Mouse (Mus musculus) hindbrain, embryonic 15.5 days (tissue): Measurements from ENCODE around the gene Mylk. TPM values are rescaled to one million over a fixed set of nuclear protein-coding genes. Genes with fewer than 3 reads are reported as not detected.

Experiments
- ATAC-seq: fragments of 200-750 bp; cut with Nextera tagmentation; 2 replicates; pipeline ENCODE4 v1.8.0; 2017; ENCODE audit warnings: low read depth, moderate number of reproducible peaks, moderate TSS enrichment; ENCODE audit not compliant: low FRiP score
- H3K27ac ChIP-seq: fragments of 300-500 bp; sonication (generic); replicated peaks from 2 replicates; pipeline ENCODE4 v1.5.1; 2015; ENCODE audit warnings: mild to moderate bottlenecking, inconsistent platforms
- H3K27me3 ChIP-seq: fragments of 300-500 bp; sonication (generic); 2 replicates; pipeline ENCODE4 v1.6.1; 2015; ENCODE audit warnings: control low read depth, inconsistent platforms
- H3K36me3 ChIP-seq: fragments of 300-500 bp; sonication (generic); 2 replicates; pipeline ENCODE4 v1.6.1; 2015; ENCODE audit warnings: control low read depth, inconsistent platforms
- H3K4me1 ChIP-seq: fragments of 300-500 bp; sonication (generic); replicated peaks from 2 replicates; pipeline ENCODE4 v1.6.1; 2015; ENCODE audit warnings: control low read depth, inconsistent platforms
- H3K4me2 ChIP-seq: fragments of 300-500 bp; sonication (generic); 2 replicates; pipeline ENCODE4 v1.6.1; 2015; ENCODE audit warnings: moderate library complexity, mild to moderate bottlenecking, inconsistent platforms
- H3K4me3 ChIP-seq: fragments of 300-500 bp; sonication (generic); 2 replicates; pipeline ENCODE4 v1.5.1; 2015; ENCODE audit warnings: mild to moderate bottlenecking, inconsistent platforms
- H3K9ac ChIP-seq: fragments of 300-500 bp; sonication (generic); 2 replicates; pipeline ENCODE4 v1.6.1; 2015; ENCODE audit warnings: inconsistent platforms
- H3K9me3 ChIP-seq: fragments of 300-500 bp; sonication (generic); 2 replicates; pipeline ENCODE4 v1.6.1; 2016; ENCODE audit warnings: control low read depth, inconsistent platforms
- WGBS: fragments of 180-500 bp; shearing (Covaris S2); methylation state at CpG from one replicate; pipeline ENCODE4 v1.1.7; 2015; 5-methylcytosine and 5-hydroxymethylcytosine counted together
- polyA plus RNA-seq: library from polyadenylated mRNA; unstranded; fragments of >200 nt; fragmentation: Nextera tagmentation; extraction: Ambion mirVana; gene quantifications from 2 replicates; pipeline ENCODE4 v1.2.1, GENCODE M21; 2015

Mylk gene
- polyA plus RNA-seq, 1 experiment from 2014 or later, result 5.3 TPM

- Histone ChIP-seq H3K27me3 (no peaks in the 10 kb centered on the region), H3K4me1 (peaks cover 28% of the 10 kb centered on the region), H3K9me3 (no peaks in the 10 kb centered on the region), H3K36me3 (no peaks in the 10 kb centered on the region), H3K9ac (no peak overlapping the region), H3K27ac (0 out of 2 replicates have a peak overlapping the region, but pooled peaks have one; percentile 1), H3K4me2 (no peak overlapping the region), H3K4me3 (no peak overlapping the region)
- whole genome bisulfite sequencing, result 53% methylated on average over 11 of the region's 11 CpGs
- no peak; the same call in 1 of the 2 replicates for ATAC-seq
Measured at GRCm38 (mm10) chr16:34899071-34899808, 154.2 kb downstream of the Mylk start.

- whole genome bisulfite sequencing, result 20% methylated on average over 5 of the region's 5 CpGs
- H3K27ac ChIP-seq, result no peak overlapping the region
- H3K4me1 ChIP-seq, result peaks cover 28% of the 10 kb centered on the region
- H3K4me3 ChIP-seq, result no peak overlapping the region
- no peaks in the 10 kb centered on the region for H3K27me3 ChIP-seq
- no peak overlapping the region for H3K9ac ChIP-seq
- H3K4me2 ChIP-seq, result no peak overlapping the region
- no peaks in the 10 kb centered on the region for H3K36me3 ChIP-seq
- ATAC-seq, result no peak
- no peaks in the 10 kb centered on the region for H3K9me3 ChIP-seq
Measured at GRCm38 (mm10) chr16:34899997-34900396, 155.0 kb downstream of the Mylk start.

GRCm38 (mm10) chr16:34900471-34900870 is 155.5 kb downstream of the Mylk start:
- Histone ChIP-seq H3K9me3 (no peaks in the 10 kb centered on the region), H3K4me1 (peaks cover 28% of the 10 kb centered on the region), H3K4me2 (no peak overlapping the region), H3K4me3 (no peak overlapping the region), H3K9ac (no peak overlapping the region), H3K27me3 (no peaks in the 10 kb centered on the region), H3K36me3 (no peaks in the 10 kb centered on the region), H3K27ac (no peak overlapping the region)
- ATAC-seq, result no peak
- 80% methylated on average over 5 of the region's 5 CpGs for whole genome bisulfite sequencing

- Histone ChIP-seq H3K9ac (no peak overlapping the region), H3K4me1 (peaks cover 28% of the 10 kb centered on the region), H3K4me2 (no peak overlapping the region), H3K27me3 (no peaks in the 10 kb centered on the region), H3K9me3 (no peaks in the 10 kb centered on the region), H3K27ac (no peak overlapping the region), H3K4me3 (no peak overlapping the region), H3K36me3 (no peaks in the 10 kb centered on the region)
- 76% methylated on average over 2 of the region's 2 CpGs for WGBS
- no peak for ATAC-seq
Measured at GRCm38 (mm10) chr16:34901031-34901430, 156.0 kb downstream of the Mylk start.

GRCm38 (mm10) chr16:34901611-34902293 is 156.7 kb downstream of the Mylk start:
- no peak overlapping the region for H3K9ac ChIP-seq
- no peak for ATAC-seq
- H3K4me2 ChIP-seq, result no peak overlapping the region
- H3K4me3 ChIP-seq, result no peak overlapping the region
- H3K27me3 ChIP-seq, result no peaks in the 10 kb centered on the region
- H3K36me3 ChIP-seq, result no peaks in the 10 kb centered on the region
- 77% methylated on average over 7 of the region's 7 CpGs for WGBS
- no peaks in the 10 kb centered on the region for H3K9me3 ChIP-seq
- no peak overlapping the region for H3K27ac ChIP-seq
- H3K4me1 ChIP-seq, result peaks cover 28% of the 10 kb centered on the region

- H3K4me3 ChIP-seq, result no peak overlapping the region
- H3K4me2 ChIP-seq, result no peak overlapping the region
- 21% methylated on average over 9 of the region's 9 CpGs for WGBS
- H3K27me3 ChIP-seq, result no peaks in the 10 kb centered on the region
- H3K36me3 ChIP-seq, result no peaks in the 10 kb centered on the region
- H3K4me1 ChIP-seq, result peaks cover 28% of the 10 kb centered on the region
- no peak overlapping the region for H3K27ac ChIP-seq
- no peak overlapping the region for H3K9ac ChIP-seq
- H3K9me3 ChIP-seq, result no peaks in the 10 kb centered on the region
- peak; percentile 42; the same call in 1 of the 2 replicates for ATAC-seq
Measured at GRCm38 (mm10) chr16:34902294-34902680, 157.3 kb downstream of the Mylk start.

GRCm38 (mm10) chr16:34902761-34903160 is 157.8 kb downstream of the Mylk start:
- 0 out of 2 replicates have a peak, but pooled peaks have one; percentile 29 for ATAC-seq

GRCm38 (mm10) chr16:34904876-34905275 is 159.9 kb downstream of the Mylk start:
- ATAC-seq, result no peak

More at GRCm38 (mm10) chr16:34902761-34903160, 157.8 kb downstream of the Mylk start:
- Histone ChIP-seq H3K9me3 (no peaks in the 10 kb centered on the region), H3K4me1 (peaks cover 28% of the 10 kb centered on the region), H3K27me3 (no peaks in the 10 kb centered on the region), H3K4me3 (no peak overlapping the region), H3K36me3 (no peaks in the 10 kb centered on the region), H3K9ac (no peak overlapping the region), H3K4me2 (no peak overlapping the region), H3K27ac (no peak overlapping the region)
- WGBS, result 86% methylated on average over 8 of the region's 8 CpGs

GRCm38 (mm10) chr16:34909437-34909836 is 164.4 kb downstream of the Mylk start:
- Histone ChIP-seq H3K9me3 (no peaks in the 10 kb centered on the region), H3K4me2 (no peak overlapping the region), H3K36me3 (no peaks in the 10 kb centered on the region), H3K4me3 (no peak overlapping the region), H3K27ac (no peak overlapping the region), H3K27me3 (no peaks in the 10 kb centered on the region), H3K4me1 (no peaks in the 10 kb centered on the region), H3K9ac (no peak overlapping the region)
- 80% methylated on average over 6 of the region's 6 CpGs for WGBS
- no peak for ATAC-seq

More at GRCm38 (mm10) chr16:34904876-34905275, 159.9 kb downstream of the Mylk start:
- no peak overlapping the region for H3K27ac ChIP-seq
- no peaks in the 10 kb centered on the region for H3K36me3 ChIP-seq
- WGBS, result 58% methylated on average over 4 of the region's 4 CpGs
- no peaks in the 10 kb centered on the region for H3K9me3 ChIP-seq
- H3K27me3 ChIP-seq, result no peaks in the 10 kb centered on the region
- no peak overlapping the region for H3K4me3 ChIP-seq
- H3K4me2 ChIP-seq, result no peak overlapping the region
- H3K9ac ChIP-seq, result no peak overlapping the region
- peaks cover 17% of the 10 kb centered on the region for H3K4me1 ChIP-seq

GRCm38 (mm10) chr16:34917373-34917900 is 172.4 kb downstream of the Mylk start:
- no peak for ATAC-seq
- no peaks in the 10 kb centered on the region for H3K36me3 ChIP-seq
- no peak overlapping the region for H3K9ac ChIP-seq
- no peaks in the 10 kb centered on the region for H3K27me3 ChIP-seq
- no peak overlapping the region for H3K4me2 ChIP-seq
- no peak overlapping the region for H3K27ac ChIP-seq
- 77% methylated on average over 4 of the region's 4 CpGs for WGBS
- no peaks in the 10 kb centered on the region for H3K9me3 ChIP-seq
- no peak overlapping the region for H3K4me3 ChIP-seq
- no peaks in the 10 kb centered on the region for H3K4me1 ChIP-seq

GRCm38 (mm10) chr16:34920182-34920581 is 175.2 kb downstream of the Mylk start:
- Histone ChIP-seq H3K4me3 (no peak overlapping the region), H3K4me1 (0 out of 2 replicates have a peak, but pooled peaks cover 6% of the 10 kb centered on the region), H3K36me3 (no peaks in the 10 kb centered on the region), H3K9me3 (no peaks in the 10 kb centered on the region), H3K4me2 (no peak overlapping the region), H3K9ac (no peak overlapping the region), H3K27ac (no peak overlapping the region), H3K27me3 (no peaks in the 10 kb centered on the region)
- no peak for ATAC-seq
- 16% methylated on average over 6 of the region's 6 CpGs for WGBS

- H3K9me3 ChIP-seq, result no peaks in the 10 kb centered on the region
- H3K4me2 ChIP-seq, result no peak overlapping the region
- H3K27me3 ChIP-seq, result no peaks in the 10 kb centered on the region
- no peaks in the 10 kb centered on the region for H3K36me3 ChIP-seq
- ATAC-seq, result no peak
- no peak overlapping the region for H3K27ac ChIP-seq
- 0 out of 2 replicates have a peak, but pooled peaks cover 6% of the 10 kb centered on the region for H3K4me1 ChIP-seq
- no peak overlapping the region for H3K9ac ChIP-seq
- no peak overlapping the region for H3K4me3 ChIP-seq
- WGBS, result 73% methylated on average over 8 of the region's 8 CpGs
Measured at GRCm38 (mm10) chr16:34920868-34921267, 175.9 kb downstream of the Mylk start.
